Mouse (Mus musculus): ENCODE results near the gene Pcdh7. TPM values are rescaled to one million over a fixed set of nuclear protein-coding genes. Genes with fewer than 3 reads are reported as not detected.
"Not testable (repeated sequence)": the region's sequence is repeated elsewhere in the genome, so short reads cannot be mapped to it uniquely, and the experiment has no call there.

The Pcdh7 gene
- polyA plus RNA-seq (2015; fragmentation: Nextera tagmentation; extraction: Ambion mirVana), result 5.8 and 6.4 TPM in 2 replicates

- WGBS, result under 1% methylated on average over 70 of the region's 70 CpGs
- H3K4me1 ChIP-seq (replicated peaks), result peaks cover 13% of the 10 kb centered on the region; the same call in 1 of the 2 replicates
- no peaks in the 10 kb centered on the region for H3K27me3 ChIP-seq (replicated peaks)
- H3K9me3 ChIP-seq, result no peaks in the 10 kb centered on the region
- ATAC-seq, result peak; percentile 29
- H3K4me2 ChIP-seq (replicated peaks), result peak within 1 kb of the TSS; percentile 93
- H3K27ac ChIP-seq, result peak within 1 kb of the TSS; percentile 91
- peak within 1 kb of the TSS; percentile 58 for H3K9ac ChIP-seq
- H3K36me3 ChIP-seq, result no peaks in the 10 kb centered on the region
- peak within 1 kb of the TSS; percentile 58 for H3K4me3 ChIP-seq (replicated peaks)
Observed at GRCm38 (mm10) chr5:57717906-57718875, at the start of gene Pcdh7. Pcdh7 (plus strand) TSS chr5:57717967.

- not testable (repeated sequence) for H3K9me3 ChIP-seq; H3K4me1 ChIP-seq (replicated peaks); H3K4me3 ChIP-seq (replicated peaks); H3K9ac ChIP-seq; H3K4me2 ChIP-seq (replicated peaks); H3K27me3 ChIP-seq (replicated peaks); H3K36me3 ChIP-seq; H3K27ac ChIP-seq; ATAC-seq
- WGBS, result 76% methylated on average over 2 of the region's 2 CpGs
Observed at GRCm38 (mm10) chr5:57676970-57677369, 40.8 kb upstream of the Pcdh7 start.

- no peaks in the 10 kb centered on the region for H3K9me3 ChIP-seq
- ATAC-seq, result no peak
- no peak overlapping the region for H3K4me3 ChIP-seq (replicated peaks)
- no peak overlapping the region for H3K9ac ChIP-seq
- no peaks in the 10 kb centered on the region for H3K4me1 ChIP-seq (replicated peaks)
- no peaks in the 10 kb centered on the region for H3K27me3 ChIP-seq (replicated peaks)
- no peaks in the 10 kb centered on the region for H3K36me3 ChIP-seq
- WGBS, result 81% methylated on average over 2 of the region's 2 CpGs
- no peak overlapping the region for H3K4me2 ChIP-seq (replicated peaks)
- H3K27ac ChIP-seq, result no peak overlapping the region
Observed at GRCm38 (mm10) chr5:57708396-57708795, 9.4 kb upstream of the Pcdh7 start.

GRCm38 (mm10) chr5:57713980-57714379, 3.8 kb upstream of the Pcdh7 start:
- Histone ChIP-seq H3K36me3 (no peaks in the 10 kb centered on the region), H3K9ac (no peak overlapping the region), H3K27me3 (replicated peaks) (no peaks in the 10 kb centered on the region), H3K27ac (no peak overlapping the region), H3K9me3 (no peaks in the 10 kb centered on the region), H3K4me2 (replicated peaks) (peak overlapping the region; percentile 93), H3K4me1 (replicated peaks) (0 out of 2 replicates have a peak, but pooled peaks cover 3% of the 10 kb centered on the region), H3K4me3 (replicated peaks) (peak overlapping the region; percentile 58)
- WGBS, result 3% methylated on average over 10 of the region's 10 CpGs
- ATAC-seq, result no peak

- no peaks in the 10 kb centered on the region for H3K9me3 ChIP-seq
- peak overlapping the region; percentile 93 for H3K4me2 ChIP-seq (replicated peaks)
- peak; percentile 49 for ATAC-seq
- no peaks in the 10 kb centered on the region for H3K27me3 ChIP-seq (replicated peaks)
- peaks cover 10% of the 10 kb centered on the region; the same call in 1 of the 2 replicates for H3K4me1 ChIP-seq (replicated peaks)
- H3K27ac ChIP-seq, result peak overlapping the region; percentile 91
- H3K4me3 ChIP-seq (replicated peaks), result peak overlapping the region; percentile 58
- H3K36me3 ChIP-seq, result no peaks in the 10 kb centered on the region
- under 1% methylated on average over 44 of the region's 45 CpGs for WGBS
- peak overlapping the region; percentile 47 for H3K9ac ChIP-seq
Observed at GRCm38 (mm10) chr5:57714621-57715523, 2.9 kb upstream of the Pcdh7 start.

- peak overlapping the region; percentile 58 for H3K4me3 ChIP-seq (replicated peaks)
- WGBS, result under 1% methylated on average over 53 of the region's 53 CpGs
- H3K27ac ChIP-seq, result peak overlapping the region; percentile 91
- no peaks in the 10 kb centered on the region for H3K27me3 ChIP-seq (replicated peaks)
- no peaks in the 10 kb centered on the region for H3K36me3 ChIP-seq
- H3K9me3 ChIP-seq, result no peaks in the 10 kb centered on the region
- ATAC-seq, result peak; percentile 65
- H3K4me1 ChIP-seq (replicated peaks), result peaks cover 12% of the 10 kb centered on the region; the same call in 1 of the 2 replicates
- H3K4me2 ChIP-seq (replicated peaks), result peak overlapping the region; percentile 93
- peak overlapping the region; percentile 58 for H3K9ac ChIP-seq
Observed at GRCm38 (mm10) chr5:57715524-57716400, 2.0 kb upstream of the Pcdh7 start.

- peak overlapping the region; percentile 58 for H3K4me3 ChIP-seq (replicated peaks)
- peak overlapping the region; percentile 58 for H3K9ac ChIP-seq
- H3K27ac ChIP-seq, result peak overlapping the region; percentile 91
- H3K4me2 ChIP-seq (replicated peaks), result peak overlapping the region; percentile 93
- no peaks in the 10 kb centered on the region for H3K9me3 ChIP-seq
- H3K36me3 ChIP-seq, result no peaks in the 10 kb centered on the region
- 0% methylated on average over 29 of the region's 29 CpGs for WGBS
- peak; percentile 24 for ATAC-seq
- H3K27me3 ChIP-seq (replicated peaks), result no peaks in the 10 kb centered on the region
- H3K4me1 ChIP-seq (replicated peaks), result peaks cover 13% of the 10 kb centered on the region; the same call in 1 of the 2 replicates
Observed at GRCm38 (mm10) chr5:57716421-57717237, 1.1 kb upstream of the Pcdh7 start.

- Histone ChIP-seq H3K4me1 (replicated peaks) (peaks cover 13% of the 10 kb centered on the region; the same call in 1 of the 2 replicates), H3K27me3 (replicated peaks) (no peaks in the 10 kb centered on the region), H3K27ac (peak overlapping the region; percentile 91), H3K4me2 (replicated peaks) (peak overlapping the region; percentile 93), H3K9ac (peak overlapping the region; percentile 58), H3K36me3 (no peaks in the 10 kb centered on the region), H3K4me3 (replicated peaks) (peak overlapping the region; percentile 58), H3K9me3 (no peaks in the 10 kb centered on the region)
- ATAC-seq, result peak; percentile 36
- WGBS, result under 1% methylated on average over 53 of the region's 53 CpGs
Observed at GRCm38 (mm10) chr5:57717238-57717905, 395 bp upstream of the Pcdh7 start.

- Histone ChIP-seq H3K4me3 (replicated peaks) (peak overlapping the region; percentile 58), H3K9me3 (no peaks in the 10 kb centered on the region), H3K9ac (peak overlapping the region; percentile 54), H3K27ac (peak overlapping the region; percentile 91), H3K4me2 (replicated peaks) (peak overlapping the region; percentile 93), H3K36me3 (no peaks in the 10 kb centered on the region), H3K4me1 (replicated peaks) (peaks cover 13% of the 10 kb centered on the region; the same call in 1 of the 2 replicates), H3K27me3 (replicated peaks) (no peaks in the 10 kb centered on the region)
- ATAC-seq, result no peak
- 0% methylated on average over 52 of the region's 54 CpGs for WGBS
Observed at GRCm38 (mm10) chr5:57718876-57719593, 1.3 kb downstream of the Pcdh7 start.
